Mouse (Mus musculus) heart, embryonic 10.5 days (tissue): ENCODE measurements around the gene Ggcx. TPM values are rescaled to one million over a fixed set of nuclear protein-coding genes. Genes with fewer than 3 reads are reported as not detected.

Experiments
- DNase-seq: peaks from one replicate; pipeline ENCODE4 v3.0.0-alpha.2; 2017; ENCODE audit warnings: low spot score
- H3K27ac ChIP-seq: fragments of 300-500 bp; sonication (generic); 2 replicates; pipeline ENCODE4 v1.5.1; 2016; ENCODE audit warnings: mild to moderate bottlenecking
- H3K27me3 ChIP-seq: fragments of 300-500 bp; sonication (generic); 2 replicates; pipeline ENCODE4 v1.6.1; 2016; ENCODE audit warnings: mild to moderate bottlenecking; ENCODE audit not compliant: poor library complexity, insufficient read depth, severe bottlenecking
- H3K36me3 ChIP-seq: fragments of 300-500 bp; sonication (generic); 2 replicates; pipeline ENCODE4 v1.6.1; 2016; ENCODE audit warnings: mild to moderate bottlenecking, moderate library complexity
- H3K4me1 ChIP-seq: fragments of 300-500 bp; sonication (generic); 2 replicates; pipeline ENCODE4 v1.6.1; 2016; ENCODE audit warnings: mild to moderate bottlenecking
- H3K4me3 ChIP-seq: fragments of 300-500 bp; sonication (generic); 2 replicates; pipeline ENCODE4 v1.5.1; 2016; ENCODE audit warnings: mild to moderate bottlenecking, moderate library complexity
- H3K9me3 ChIP-seq: fragments of 300-500 bp; sonication (generic); 2 replicates; pipeline ENCODE4 v1.6.1; 2016; ENCODE audit warnings: mild to moderate bottlenecking, moderate library complexity
- WGBS: fragments of 180-500 bp; shearing (Covaris S2); methylation state at CpG from one replicate; pipeline ENCODE4 v1.1.7; 2016; 5-methylcytosine and 5-hydroxymethylcytosine counted together
- polyA plus RNA-seq: library from polyadenylated mRNA; unstranded; fragments of >200 nt; fragmentation: Nextera tagmentation; extraction: Ambion mirVana; gene quantifications from 2 replicates; pipeline ENCODE4 v1.2.1, GENCODE M21; 2016

Ggcx gene
- polyA plus RNA-seq, 1 experiment from 2014 or later: 28.6 TPM

DNA sequence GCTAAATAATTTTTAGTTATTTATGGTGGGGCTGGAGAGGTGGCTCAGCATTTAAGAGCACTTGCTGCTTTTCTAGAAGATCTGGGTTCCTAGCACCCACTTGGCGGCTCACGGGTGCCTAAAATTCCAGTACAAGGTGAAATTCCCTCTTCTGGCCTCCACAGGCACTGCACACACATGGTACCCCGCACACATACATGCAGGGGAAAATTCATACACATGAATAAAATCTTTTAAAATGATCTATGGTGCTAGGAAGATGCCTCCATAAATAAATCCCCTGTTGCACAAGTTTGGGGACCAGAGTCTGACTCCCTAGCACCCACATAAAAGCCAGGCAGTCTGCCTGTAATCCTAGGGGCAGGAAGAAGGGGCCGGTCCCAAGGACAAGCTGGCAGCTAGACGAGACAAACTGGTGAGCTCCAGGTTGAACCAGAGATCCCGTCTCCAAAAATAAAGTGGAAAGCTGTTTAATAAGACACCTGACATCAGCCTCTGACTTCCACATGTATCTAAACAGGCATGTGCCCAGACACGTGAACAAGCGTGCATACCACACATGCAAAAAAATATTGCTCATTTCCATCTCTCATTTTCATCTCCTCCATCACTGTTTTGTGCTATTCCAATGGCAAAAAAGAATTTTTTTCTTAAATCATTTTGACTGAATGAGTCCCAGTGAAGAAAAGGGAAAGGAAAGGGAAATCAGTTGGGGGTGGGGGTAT is 35.4 kb upstream of the Ggcx start:
- WGBS: 85% methylated on average over 8 of the region's 8 CpGs

DNA sequence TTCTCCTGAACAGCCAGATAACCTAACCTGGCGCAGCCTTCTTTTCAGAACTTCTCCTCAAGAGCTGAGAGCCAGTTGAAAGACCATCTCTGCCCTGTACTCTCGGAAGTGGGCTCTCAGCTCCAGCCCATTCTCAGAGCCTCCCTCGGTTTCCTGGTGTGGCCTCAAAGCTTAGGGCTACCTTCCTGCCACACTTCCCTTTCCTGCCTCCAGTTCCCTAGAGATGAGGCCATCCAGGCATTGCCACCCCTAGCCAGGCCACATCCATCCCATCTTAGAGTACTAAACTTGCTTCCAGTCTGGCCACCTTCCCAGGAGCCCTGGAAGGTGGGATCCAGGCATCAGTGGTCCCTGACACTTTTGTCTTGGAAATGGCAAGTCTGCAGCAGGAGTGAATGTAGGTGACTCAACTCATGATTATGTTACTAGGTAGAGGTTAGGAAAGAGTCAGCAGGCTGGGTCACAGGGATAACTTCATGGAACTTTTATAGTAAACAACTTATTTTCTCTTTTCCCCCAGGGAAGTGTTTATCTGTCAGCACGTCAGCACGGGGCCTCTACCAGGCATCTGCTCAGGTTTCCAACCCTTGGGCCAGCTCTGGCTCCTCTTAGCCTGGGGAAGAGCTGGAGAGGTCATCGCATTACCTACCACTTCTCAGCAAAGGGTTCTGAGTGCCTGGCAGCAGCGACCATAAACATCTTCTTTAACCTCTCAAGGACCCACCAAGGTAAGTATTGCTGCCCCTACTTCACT is 34.6 kb upstream of the Ggcx start:
- H3K27ac ChIP-seq: peak overlapping the region; percentile 88
- peak overlapping the region; percentile 69 for H3K4me3 ChIP-seq
- H3K4me1 ChIP-seq: peaks cover 10% of the 10 kb centered on the region
- no peak for DNase-seq
- H3K27me3 ChIP-seq: peaks cover 5% of the 10 kb centered on the region; the same call in 1 of the 2 replicates
- WGBS: 26% methylated on average over 7 of the region's 7 CpGs
- H3K36me3 ChIP-seq: peaks cover 6% of the 10 kb centered on the region; the same call in 1 of the 2 replicates
- H3K9me3 ChIP-seq: no peaks in the 10 kb centered on the region

More for the DNA sequence above, 35.4 kb upstream of the Ggcx start:
- Histone ChIP-seq H3K27ac (no peak overlapping the region), H3K9me3 (no peaks in the 10 kb centered on the region), H3K27me3 (peaks cover 5% of the 10 kb centered on the region; the same call in 1 of the 2 replicates), H3K4me1 (peaks cover 17% of the 10 kb centered on the region), H3K4me3 (peak overlapping the region; percentile 69; the same call in 1 of the 2 replicates), H3K36me3 (no peaks in the 10 kb centered on the region)
- DNase-seq: no peak

DNA sequence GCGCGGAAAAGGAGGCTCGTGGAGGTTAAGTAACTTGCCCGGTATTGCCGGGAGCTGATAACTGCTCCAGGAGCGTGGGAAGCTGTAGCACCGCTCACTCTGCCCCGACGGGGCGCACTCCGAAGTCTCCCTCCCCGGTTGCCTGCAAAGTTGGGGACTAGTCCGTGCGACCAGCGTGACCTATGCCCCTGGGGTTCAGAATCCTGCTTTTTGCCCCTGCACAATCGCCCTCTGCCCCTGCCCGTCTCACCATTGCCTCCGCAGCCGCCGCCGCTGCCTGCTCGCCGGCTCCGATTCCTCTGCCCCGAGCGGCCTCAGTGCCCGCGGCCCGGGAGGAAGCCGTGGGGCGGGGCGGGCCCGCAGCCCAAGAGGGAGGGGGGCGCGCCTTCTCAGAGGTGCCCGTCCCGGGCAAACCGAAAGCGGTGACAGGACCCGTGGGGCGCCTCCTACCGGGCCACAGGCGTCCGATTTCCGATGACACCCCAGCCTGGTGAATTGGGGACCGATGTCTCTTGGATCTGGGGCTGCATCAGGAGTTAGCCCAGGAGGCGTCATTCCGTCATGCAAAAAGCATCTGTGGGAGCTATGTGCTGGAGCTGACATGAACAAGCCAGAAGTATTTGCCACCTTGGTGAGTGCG is 33.9 kb upstream of the Ggcx start, which contains the start of gene Vamp5:
Vamp5 (minus strand) TSS at position 338 of the 640 bp plus-strand sequence.
- WGBS: 1% methylated on average over 49 of the region's 49 CpGs
- peaks cover 10% of the 10 kb centered on the region for H3K4me1 ChIP-seq
- peak; percentile 85 for DNase-seq
- peak within 1 kb of the TSS; percentile 88 for H3K27ac ChIP-seq
- no peaks in the 10 kb centered on the region for H3K9me3 ChIP-seq
- peaks cover 13% of the 10 kb centered on the region for H3K36me3 ChIP-seq
- H3K27me3 ChIP-seq: peaks cover 5% of the 10 kb centered on the region; the same call in 1 of the 2 replicates
- peak within 1 kb of the TSS; percentile 69 for H3K4me3 ChIP-seq

DNA sequence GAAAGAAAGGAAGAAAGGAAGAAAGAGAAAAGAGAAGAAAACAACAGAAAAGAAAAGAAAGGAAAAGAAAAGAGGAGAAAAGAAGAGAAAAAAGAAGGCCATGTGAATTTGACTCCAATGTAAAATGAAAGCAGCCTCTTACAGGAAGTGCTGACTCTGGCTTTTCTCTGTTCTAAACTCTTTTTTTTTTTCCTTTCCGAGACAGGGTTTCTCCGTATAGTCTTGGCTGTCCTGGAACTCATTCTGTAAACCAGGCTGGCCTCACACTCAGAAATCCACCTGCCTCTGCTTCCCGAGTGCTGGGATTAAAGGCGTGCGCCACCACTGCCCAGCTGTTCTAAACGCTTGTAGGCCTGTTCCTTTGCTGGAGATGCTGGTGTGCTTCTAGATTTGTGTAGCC is 31.6 kb upstream of the Ggcx start:
- H3K9me3 ChIP-seq: no peaks in the 10 kb centered on the region
- no peak for DNase-seq
- H3K4me1 ChIP-seq: peaks cover 10% of the 10 kb centered on the region
- peaks cover 5% of the 10 kb centered on the region; the same call in 1 of the 2 replicates for H3K27me3 ChIP-seq
- no peak overlapping the region for H3K27ac ChIP-seq
- H3K4me3 ChIP-seq: no peak overlapping the region
- 77% methylated on average over 6 of the region's 6 CpGs for WGBS
- peaks cover 29% of the 10 kb centered on the region for H3K36me3 ChIP-seq

DNA sequence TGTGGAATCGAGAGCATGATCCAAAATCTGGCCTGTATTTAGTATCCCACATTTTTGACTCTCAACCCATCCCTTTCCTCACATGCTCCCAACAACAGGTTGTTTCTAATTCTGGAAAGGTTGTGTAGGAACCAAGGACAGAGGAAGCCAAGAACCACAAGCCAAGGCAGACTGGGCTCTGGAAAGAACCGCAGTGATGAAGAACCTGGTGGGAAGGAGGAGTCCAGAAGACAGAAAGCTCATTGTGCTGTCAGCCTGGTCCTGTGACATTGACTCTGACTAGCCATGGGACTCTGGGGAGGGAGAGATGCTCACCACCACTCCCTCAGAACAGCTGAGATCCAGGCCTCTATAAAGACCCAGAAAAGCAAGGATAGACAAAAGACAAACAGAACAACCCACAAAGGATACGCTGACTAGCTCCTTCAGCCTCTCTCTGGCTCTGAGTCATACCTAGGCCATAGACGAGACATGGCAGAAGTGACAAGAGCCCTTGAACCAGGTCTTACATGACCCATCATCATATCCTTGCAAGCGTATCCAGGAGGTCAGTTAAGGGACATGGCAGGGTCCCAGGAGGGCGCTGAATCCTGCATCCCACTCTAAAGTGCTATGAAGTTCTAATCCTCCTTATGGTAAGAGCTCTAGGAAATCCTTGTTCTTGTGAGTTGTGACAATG is 30.8 kb upstream of the Ggcx start:
- Histone ChIP-seq H3K27me3 (peaks cover 5% of the 10 kb centered on the region; the same call in 1 of the 2 replicates), H3K9me3 (no peaks in the 10 kb centered on the region), H3K4me3 (no peak overlapping the region), H3K36me3 (peaks cover 32% of the 10 kb centered on the region), H3K4me1 (peaks cover 14% of the 10 kb centered on the region), H3K27ac (peak overlapping the region; percentile 32; the same call in 1 of the 2 replicates)
- WGBS: 83% methylated on average over 6 of the region's 6 CpGs
- no peak for DNase-seq

DNA sequence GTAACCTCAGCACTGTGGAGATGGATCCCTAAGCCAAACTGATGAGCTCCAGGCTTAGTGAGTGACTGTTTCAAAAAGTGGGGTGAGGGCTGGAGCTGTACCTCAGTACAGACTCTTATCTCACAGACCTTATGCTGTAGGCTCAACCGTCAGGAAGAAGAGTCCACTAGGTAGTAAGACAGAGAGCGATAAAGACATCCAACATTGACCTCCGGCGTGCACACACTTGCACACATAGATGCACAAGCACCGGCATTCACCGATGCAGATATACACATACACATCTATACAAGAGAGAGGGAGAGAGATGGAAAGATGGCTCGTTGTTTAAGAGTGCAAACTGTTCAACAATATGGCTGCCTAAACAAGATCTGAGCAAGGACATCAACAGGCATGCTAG is 30.2 kb upstream of the Ggcx start:
- Histone ChIP-seq H3K36me3 (peaks cover 35% of the 10 kb centered on the region), H3K4me3 (no peak overlapping the region), H3K4me1 (peaks cover 21% of the 10 kb centered on the region), H3K9me3 (no peaks in the 10 kb centered on the region), H3K27ac (no peak overlapping the region), H3K27me3 (peaks cover 5% of the 10 kb centered on the region; the same call in 1 of the 2 replicates)
- no peak for DNase-seq
- 86% methylated on average over 7 of the region's 7 CpGs for WGBS

DNA sequence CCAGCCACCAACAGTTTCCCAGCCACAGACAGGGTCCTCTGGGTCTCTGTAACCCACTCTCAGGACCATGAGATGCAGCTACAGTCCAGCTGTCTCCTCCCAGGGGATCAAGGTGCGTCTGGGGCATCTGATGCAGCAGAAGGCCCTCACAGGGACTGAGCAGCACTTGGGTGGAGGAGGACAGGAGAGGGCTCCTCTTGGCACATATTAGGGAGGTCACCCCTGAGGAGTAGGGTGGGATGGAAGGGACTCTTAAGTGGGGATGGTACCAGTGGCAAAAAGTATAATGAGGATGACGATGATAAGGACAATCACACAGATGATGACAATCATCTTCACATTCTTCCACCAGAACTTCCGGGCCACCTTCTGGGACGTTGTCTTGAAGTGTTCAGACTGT is 28.9 kb upstream of the Ggcx start:
- peaks cover 28% of the 10 kb centered on the region for H3K4me1 ChIP-seq
- no peak for DNase-seq
- no peak overlapping the region for H3K4me3 ChIP-seq
- WGBS: 68% methylated on average over 4 of the region's 4 CpGs
- H3K27me3 ChIP-seq: no peaks in the 10 kb centered on the region
- H3K9me3 ChIP-seq: no peaks in the 10 kb centered on the region
- peaks cover 36% of the 10 kb centered on the region for H3K36me3 ChIP-seq
- H3K27ac ChIP-seq: no peak overlapping the region

DNA sequence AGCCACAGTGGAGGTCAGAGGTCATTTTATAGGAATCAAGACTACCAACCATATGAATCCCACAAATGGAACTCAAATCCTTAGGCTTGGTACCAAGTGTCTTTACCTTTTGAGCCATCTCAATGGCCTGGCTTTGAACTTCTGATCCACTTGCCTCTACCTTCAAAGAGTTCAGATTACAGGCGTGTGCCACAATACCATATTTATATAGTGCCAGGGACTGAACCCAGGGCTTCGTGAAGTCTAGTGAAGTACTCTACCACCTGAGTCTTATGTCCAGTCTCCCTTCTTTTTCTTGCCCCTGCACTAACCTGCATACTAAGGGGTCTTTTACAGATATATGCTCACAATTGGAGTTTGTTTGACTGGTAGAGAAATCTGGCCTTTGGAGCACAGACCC is 27.5 kb upstream of the Ggcx start:
- H3K27ac ChIP-seq: no peak overlapping the region
- H3K4me3 ChIP-seq: no peak overlapping the region
- H3K4me1 ChIP-seq: peaks cover 34% of the 10 kb centered on the region
- H3K9me3 ChIP-seq: no peaks in the 10 kb centered on the region
- DNase-seq: no peak
- peaks cover 36% of the 10 kb centered on the region for H3K36me3 ChIP-seq
- 93% methylated on average over 2 of the region's 2 CpGs for whole genome bisulfite sequencing
- H3K27me3 ChIP-seq: no peaks in the 10 kb centered on the region

DNA sequence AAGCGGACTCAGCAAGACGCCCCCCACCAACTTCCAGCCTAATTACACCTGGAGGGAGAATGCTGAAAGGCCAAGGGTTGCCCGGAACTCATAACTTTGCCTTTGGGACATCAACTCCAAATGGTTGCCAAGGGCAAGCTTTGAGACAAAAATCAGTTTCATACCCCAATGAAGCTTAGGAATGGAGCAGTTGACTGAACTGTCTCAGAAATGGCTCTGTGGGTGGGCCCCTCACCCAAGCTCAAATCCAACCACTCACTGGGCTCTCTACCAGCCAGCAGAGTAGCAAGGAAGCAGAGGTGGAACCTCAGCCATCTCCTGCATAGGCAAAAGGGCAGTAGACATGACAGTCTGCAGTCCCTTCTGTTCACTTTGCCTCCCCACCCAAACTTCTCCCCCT is 26.3 kb upstream of the Ggcx start:
- Histone ChIP-seq H3K9me3 (no peaks in the 10 kb centered on the region), H3K36me3 (peaks cover 36% of the 10 kb centered on the region), H3K4me1 (peaks cover 34% of the 10 kb centered on the region), H3K4me3 (no peak overlapping the region), H3K27ac (no peak overlapping the region), H3K27me3 (no peaks in the 10 kb centered on the region)
- DNase-seq: no peak
- WGBS: 86% methylated on average over 3 of the region's 3 CpGs

DNA sequence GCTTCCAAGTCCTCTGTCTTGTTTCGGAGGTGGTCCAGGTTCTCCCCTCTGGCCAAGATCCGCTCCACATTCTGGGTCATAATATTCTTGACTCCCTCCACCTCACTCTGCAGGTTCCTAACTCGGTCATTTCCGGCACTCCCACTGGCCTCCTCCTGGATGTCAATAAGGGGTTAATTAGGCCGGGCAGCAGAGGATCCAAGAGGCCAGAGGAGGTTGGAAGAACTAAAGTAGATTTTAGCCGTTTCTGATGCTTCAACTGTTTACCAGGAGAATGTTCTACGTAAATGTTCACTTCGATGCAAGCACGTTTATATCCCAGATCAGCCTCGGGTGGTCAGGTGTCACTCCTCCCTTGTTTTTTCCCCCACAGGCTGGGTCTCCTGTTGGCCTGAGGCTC is 25.8 kb upstream of the Ggcx start:
- DNase-seq: no peak
- Histone ChIP-seq H3K36me3 (peaks cover 36% of the 10 kb centered on the region), H3K27me3 (no peaks in the 10 kb centered on the region), H3K27ac (peak overlapping the region; percentile 97), H3K4me3 (no peak overlapping the region), H3K9me3 (no peaks in the 10 kb centered on the region), H3K4me1 (peaks cover 39% of the 10 kb centered on the region)
- 64% methylated on average over 10 of the region's 10 CpGs for WGBS

DNA sequence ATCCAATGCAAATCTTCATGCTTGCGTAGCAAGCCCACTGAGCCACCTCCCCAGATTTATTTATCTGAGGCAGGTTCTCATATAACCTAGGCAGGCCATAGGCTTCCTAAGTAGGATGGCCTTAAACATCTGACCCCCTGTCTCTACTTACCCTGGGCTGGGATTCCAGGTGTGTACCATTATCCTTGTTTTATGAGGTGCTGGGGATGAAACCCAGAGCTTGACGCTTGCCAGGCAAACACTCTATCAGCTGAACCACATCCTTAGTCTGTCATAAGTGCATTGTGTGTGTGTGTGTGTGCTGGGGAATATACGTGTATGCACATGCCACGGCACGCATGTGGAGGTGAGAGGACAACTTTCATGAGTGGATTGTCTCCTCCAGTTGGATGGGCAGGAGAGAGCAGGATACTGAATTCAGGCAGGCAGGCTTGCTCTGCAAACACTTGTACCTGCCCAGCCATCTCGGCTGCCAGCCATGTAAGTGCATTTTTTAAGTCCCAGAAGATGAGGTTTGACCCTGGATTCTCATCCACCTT is 25.2 kb upstream of the Ggcx start:
- no peak for DNase-seq
- Histone ChIP-seq H3K4me1 (peaks cover 39% of the 10 kb centered on the region), H3K9me3 (no peaks in the 10 kb centered on the region), H3K36me3 (peaks cover 36% of the 10 kb centered on the region), H3K27me3 (no peaks in the 10 kb centered on the region), H3K27ac (peak overlapping the region; percentile 97), H3K4me3 (peak overlapping the region; percentile 78)
- 77% methylated on average over 6 of the region's 6 CpGs for WGBS

DNA sequence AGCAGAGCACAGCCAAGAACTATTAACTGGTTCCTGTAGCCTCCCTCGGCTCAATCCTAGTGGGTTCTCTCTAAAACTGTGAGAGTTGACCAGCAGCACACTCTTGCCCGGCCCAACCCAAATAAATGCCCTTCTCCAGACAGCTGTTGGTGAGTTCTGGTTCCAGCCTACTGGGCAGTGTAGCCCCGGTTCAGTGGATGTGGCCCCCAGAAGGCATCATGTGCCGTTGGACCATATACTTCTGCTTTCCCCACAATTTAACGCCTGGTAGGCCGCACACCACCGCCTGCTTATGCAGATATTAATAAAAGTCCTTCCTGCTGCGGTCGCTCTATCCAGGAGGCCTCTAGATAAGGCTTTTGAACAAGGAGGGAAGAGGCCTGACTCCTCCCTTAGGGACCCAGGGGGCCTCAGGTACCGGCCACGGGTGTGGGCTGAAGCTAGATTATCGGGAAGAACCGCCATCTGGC is 24.6 kb upstream of the Ggcx start:
- H3K9me3 ChIP-seq: no peaks in the 10 kb centered on the region
- peaks cover 31% of the 10 kb centered on the region for H3K36me3 ChIP-seq
- no peak for DNase-seq
- peak overlapping the region; percentile 78 for H3K4me3 ChIP-seq
- H3K27ac ChIP-seq: peak overlapping the region; percentile 97
- WGBS: 15% methylated on average over 13 of the region's 13 CpGs
- H3K27me3 ChIP-seq: no peaks in the 10 kb centered on the region
- peaks cover 39% of the 10 kb centered on the region for H3K4me1 ChIP-seq
